ENCODE assay signal across 24 mouse cellular contexts in the genomic region with DNA sequence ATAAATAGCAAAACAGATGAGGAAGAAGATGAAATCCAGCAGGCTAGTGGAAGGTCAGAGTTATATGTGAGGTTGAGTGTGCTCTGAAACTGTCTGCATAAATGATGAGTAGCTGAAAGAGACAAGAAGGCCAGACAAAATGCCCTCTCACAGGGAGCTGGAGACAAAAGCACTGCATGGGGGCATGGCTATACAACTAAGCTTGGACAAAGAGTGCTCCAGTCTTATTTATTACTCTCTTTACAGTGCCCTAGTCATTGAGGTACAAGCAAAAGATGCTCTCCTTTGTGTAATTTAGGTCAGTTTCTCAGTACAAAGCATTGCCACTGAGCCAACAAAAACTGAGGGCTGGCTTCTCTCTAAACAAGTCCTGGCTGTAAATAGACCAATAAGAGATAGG.
A peak's percentile ranks its signal among the peaks of the same experiment; 100 is the strongest.
DNase-seq lines count a peak whose midpoint lies in the region; ATAC-seq lines count a peak whose summit lies in the region.
"Had no signal": no experiment of that assay in that cellular context is flagged by ENCODE, and none has a peak within 500 bp of the region (broad histone marks: within the 10 kb centered on the region; RNA-seq: fewer than 3 reads in every experiment).

No protein-coding gene starts in this region.

- no peak overlapping the region for H3K4me2 ChIP-seq in neural tube, embryonic 12.5 days (replicated peaks)
- H3K4me2 ChIP-seq: embryonic facial prominence, embryonic 15.5 days had no signal

- no peak overlapping the region for H3K9ac ChIP-seq in neural tube, embryonic 12.5 days
- H3K9ac ChIP-seq: embryonic facial prominence, embryonic 15.5 days had no signal

- H3K36me3 ChIP-seq in neural tube, embryonic 12.5 days, result no peaks in the 10 kb centered on the region
- H3K36me3 ChIP-seq: embryonic facial prominence, embryonic 15.5 days; forebrain, embryonic 10.5 days; G1E; heart, embryonic 10.5 days had no signal

- peak; percentile 13 for DNase-seq in embryo, embryonic 10 days (ENCODE audit: low spot score)
- DNase-seq in embryo, embryonic 9.5 days (ENCODE audit: extremely low spot score), result no peak
- no peak for DNase-seq in neural tube, embryonic 10.5 days (ENCODE audit: extremely low spot score, low spot score)
- DNase-seq in embryo, embryonic 11 days, result peak; percentile 9
- DNase-seq in retina, postnatal 1 day, result peak; percentile 51
- DNase-seq in spleen, postnatal 10 days (ENCODE audit: low spot score in 2 of 2), result no peak
- no peak for DNase-seq in ovary, postnatal 36 days (ENCODE audit: low spot score)
- DNase-seq: adrenal gland, postnatal 10 days; B cell, adult 2 months; cerebellum, adult 18-20 months; cerebellum, postnatal 14 days; gastrocnemius, postnatal 10 days; heart, adult 18-20 months; heart, postnatal 10 days; kidney, adult 11 months had no signal

- H3K4me1 ChIP-seq in neural tube, embryonic 12.5 days, result no peaks in the 10 kb centered on the region
- H3K4me1 ChIP-seq: embryonic facial prominence, embryonic 15.5 days; forebrain, embryonic 10.5 days; heart, embryonic 10.5 days had no signal

- H3K27me3 ChIP-seq in neural tube, embryonic 12.5 days (replicated peaks), result no peaks in the 10 kb centered on the region
- H3K27me3 ChIP-seq: embryonic facial prominence, embryonic 15.5 days had no signal

- no peak overlapping the region for H3K27ac ChIP-seq in neural tube, embryonic 12.5 days
- H3K27ac ChIP-seq: embryonic facial prominence, embryonic 15.5 days; forebrain, embryonic 10.5 days; heart, embryonic 10.5 days; hindbrain, postnatal 0 days had no signal

- ATAC-seq in neural tube, embryonic 12.5 days (ENCODE audit: low FRiP score, low read depth), result peak; percentile 86
- ATAC-seq: CD4-positive, CD25-positive, alpha-beta regulatory T cell, adult 4 months; forebrain, embryonic 14.5 days; hindbrain, postnatal 0 days had no signal

- no peaks in the 10 kb centered on the region for H3K9me3 ChIP-seq in neural tube, embryonic 12.5 days
- H3K9me3 ChIP-seq: embryonic facial prominence, embryonic 15.5 days; forebrain, embryonic 10.5 days; G1E; heart, embryonic 10.5 days had no signal

- no peak overlapping the region for H3K4me3 ChIP-seq in neural tube, embryonic 12.5 days
- H3K4me3 ChIP-seq: embryonic facial prominence, embryonic 15.5 days; erythroblast, embryonic 14.5 days; forebrain, embryonic 10.5 days; heart, embryonic 10.5 days had no signal

Comparison
In these comparisons a context has a peak if more than half of its experiments do, and no peak if none do; other contexts are left out.
1. DNase-seq: peak in embryo, embryonic 10 days (single experiment), embryo, embryonic 11 days (single experiment) and retina, postnatal 1 day (single experiment); none in embryo, embryonic 9.5 days (single experiment), neural tube, embryonic 10.5 days (single experiment), spleen, postnatal 10 days (0 of 2) and ovary, postnatal 36 days (single experiment).